ENCODE assay signal across 8 mouse cellular contexts in genomic region chr10:75764519-75765473, GRCm38 (mm10). TPM values are rescaled to one million over a fixed set of nuclear protein-coding genes. Genes with fewer than 3 reads are reported as not detected.
DNase-seq lines count a peak whose midpoint lies in the region; ATAC-seq and TF ChIP-seq lines count a peak whose summit lies in the region.

No protein-coding gene starts in this region.

- peak overlapping the region; percentile 3; the same call in 1 of the 2 replicates for H3K27ac ChIP-seq in embryonic facial prominence, embryonic 13.5 days
- H3K27ac ChIP-seq in heart, embryonic 11.5 days (ENCODE audit: low read depth, low read length), result peak overlapping the region; percentile 62; the same call in 1 of the 2 replicates
- no peak overlapping the region for H3K27ac ChIP-seq in kidney, embryonic 14.5 days (ENCODE audit: low read depth, low read length)
- H3K27ac ChIP-seq in lung, embryonic 14.5 days (ENCODE audit: low read depth), result peak overlapping the region; percentile 43; the same call in 1 of the 2 replicates
- peak overlapping the region; percentile 79 for H3K27ac ChIP-seq in neural tube, embryonic 15.5 days (replicated peaks)

- H3K4me3 ChIP-seq in G1E (ENCODE audit: low read depth, low read length), result peak overlapping the region; percentile 94
- H3K4me3 ChIP-seq in embryonic facial prominence, embryonic 13.5 days, result peak overlapping the region; percentile 90
- peak overlapping the region; percentile 86 for H3K4me3 ChIP-seq in heart, embryonic 11.5 days (ENCODE audit: low read depth, low read length)
- H3K4me3 ChIP-seq in kidney, embryonic 14.5 days (ENCODE audit: low read length), result peak overlapping the region; percentile 66
- peak overlapping the region; percentile 85 for H3K4me3 ChIP-seq in lung, embryonic 14.5 days (ENCODE audit: low read depth, low read length)
- H3K4me3 ChIP-seq in neural tube, embryonic 15.5 days (replicated peaks), result peak overlapping the region; percentile 66

- peak overlapping the region; percentile 87 for H3K9ac ChIP-seq in embryonic facial prominence, embryonic 13.5 days
- peak overlapping the region; percentile 90 for H3K9ac ChIP-seq in heart, embryonic 11.5 days (ENCODE audit: low read depth, low read length)
- peak overlapping the region; percentile 70 for H3K9ac ChIP-seq in kidney, embryonic 14.5 days (ENCODE audit: low read depth, low read length)
- H3K9ac ChIP-seq in lung, embryonic 14.5 days, result peak overlapping the region; percentile 82
- H3K9ac ChIP-seq in neural tube, embryonic 15.5 days (replicated peaks), result peak overlapping the region; percentile 53

- DNase-seq in G1E (ENCODE audit: low spot score), result peak; percentile 32
- DNase-seq in adrenal gland, postnatal 36 days, result peak; percentile 66 to 76
- peak; percentile 93 for DNase-seq in lung, embryonic 14.5 days
- DNase-seq in yolk sac, embryonic 10.5 days (ENCODE audit: low spot score), result peak; percentile 75

- H3K36me3 ChIP-seq in G1E (replicated peaks), result peaks cover 26% of the 10 kb centered on the region
- H3K36me3 ChIP-seq in embryonic facial prominence, embryonic 13.5 days, result peaks cover 11% of the 10 kb centered on the region; the same call in 1 of the 2 replicates
- H3K36me3 ChIP-seq in heart, embryonic 11.5 days (ENCODE audit: control insufficient read depth, insufficient read depth, low read length), result 0 out of 2 replicates have a peak, but pooled peaks cover 6% of the 10 kb centered on the region
- H3K36me3 ChIP-seq in kidney, embryonic 14.5 days (ENCODE audit: control insufficient read depth, insufficient read depth, low read length), result peaks cover 6% of the 10 kb centered on the region; the same call in 1 of the 2 replicates
- peaks cover 9% of the 10 kb centered on the region; the same call in 1 of the 2 replicates for H3K36me3 ChIP-seq in lung, embryonic 14.5 days (ENCODE audit: insufficient read depth)
- no peaks in the 10 kb centered on the region for H3K36me3 ChIP-seq in neural tube, embryonic 15.5 days

- H3K4me1 ChIP-seq in G1E (ENCODE audit: insufficient read depth, low read depth, low read length), result peaks cover 25% of the 10 kb centered on the region
- peaks cover 15% of the 10 kb centered on the region for H3K4me1 ChIP-seq in embryonic facial prominence, embryonic 13.5 days
- peaks cover 5% of the 10 kb centered on the region; the same call in 1 of the 2 replicates for H3K4me1 ChIP-seq in heart, embryonic 11.5 days (ENCODE audit: control insufficient read depth, insufficient read depth, low read length)
- 0 out of 2 replicates have a peak, but pooled peaks cover 8% of the 10 kb centered on the region for H3K4me1 ChIP-seq in kidney, embryonic 14.5 days (ENCODE audit: control insufficient read depth, insufficient read depth, low read length)
- H3K4me1 ChIP-seq in lung, embryonic 14.5 days (ENCODE audit: insufficient read depth), result 0 out of 2 replicates have a peak, but pooled peaks cover 5% of the 10 kb centered on the region
- H3K4me1 ChIP-seq in neural tube, embryonic 15.5 days, result peaks cover 18% of the 10 kb centered on the region

- WGBS in embryonic facial prominence, embryonic 13.5 days, result 1% methylated on average over 27 of the region's 27 CpGs
- WGBS in heart, embryonic 11.5 days (ENCODE audit: insufficient replicate concordance), result under 1% methylated on average over 27 of the region's 27 CpGs
- 2% methylated on average over 27 of the region's 27 CpGs for WGBS in kidney, embryonic 14.5 days
- WGBS in lung, embryonic 14.5 days, result 1% methylated on average over 27 of the region's 27 CpGs
- 1% methylated on average over 27 of the region's 27 CpGs for WGBS in neural tube, embryonic 15.5 days

- ATAC-seq in G1E (ENCODE audit: extremely low read depth, insufficient number of reproducible peaks, low FRiP score, poor library complexity, severe bottlenecking), result no peak
- no peak for ATAC-seq in embryonic facial prominence, embryonic 13.5 days (ENCODE audit: insufficient number of reproducible peaks, insufficient read depth, low FRiP score, low TSS enrichment, low read depth)
- peak; percentile 47; the same call in 1 of the 2 replicates for ATAC-seq in heart, embryonic 11.5 days (replicated peaks; ENCODE audit: insufficient number of reproducible peaks, low FRiP score, low TSS enrichment)
- ATAC-seq in kidney, embryonic 14.5 days (ENCODE audit: low FRiP score, low TSS enrichment), result peak; percentile 47
- ATAC-seq in lung, embryonic 14.5 days (ENCODE audit: insufficient read depth), result peak; percentile 45
- ATAC-seq in neural tube, embryonic 15.5 days (ENCODE audit: low FRiP score), result peak; percentile 42

- H3K27me3 ChIP-seq in G1E (ENCODE audit: insufficient read depth, low read length), result no peaks in the 10 kb centered on the region
- no peaks in the 10 kb centered on the region for H3K27me3 ChIP-seq in embryonic facial prominence, embryonic 13.5 days
- no peaks in the 10 kb centered on the region; the same call in 1 of the 2 replicates for H3K27me3 ChIP-seq in heart, embryonic 11.5 days (ENCODE audit: control insufficient read depth, insufficient read depth, low read length)
- no peaks in the 10 kb centered on the region for H3K27me3 ChIP-seq in kidney, embryonic 14.5 days (ENCODE audit: control insufficient read depth, insufficient read depth, low read length)
- H3K27me3 ChIP-seq in lung, embryonic 14.5 days (ENCODE audit: insufficient read depth, low read length), result no peaks in the 10 kb centered on the region
- no peaks in the 10 kb centered on the region for H3K27me3 ChIP-seq in neural tube, embryonic 15.5 days (replicated peaks)

- peak overlapping the region; percentile 82 for H3K4me2 ChIP-seq in embryonic facial prominence, embryonic 13.5 days
- H3K4me2 ChIP-seq in heart, embryonic 11.5 days, result peak overlapping the region; percentile 91
- peak overlapping the region; percentile 80 for H3K4me2 ChIP-seq in kidney, embryonic 14.5 days (replicated peaks; ENCODE audit: low read depth, low read length)
- H3K4me2 ChIP-seq in lung, embryonic 14.5 days, result peak overlapping the region; percentile 89
- H3K4me2 ChIP-seq in neural tube, embryonic 15.5 days, result peak overlapping the region; percentile 81

- peaks cover 6% of the 10 kb centered on the region for H3K9me3 ChIP-seq in G1E (replicated peaks)
- H3K9me3 ChIP-seq in embryonic facial prominence, embryonic 13.5 days, result no peaks in the 10 kb centered on the region
- H3K9me3 ChIP-seq in heart, embryonic 11.5 days (replicated peaks; ENCODE audit: control insufficient read depth, low read length), result no peaks in the 10 kb centered on the region
- H3K9me3 ChIP-seq in kidney, embryonic 14.5 days (ENCODE audit: control insufficient read depth, low read length), result no peaks in the 10 kb centered on the region
- no peaks in the 10 kb centered on the region for H3K9me3 ChIP-seq in lung, embryonic 14.5 days (ENCODE audit: low read depth, low read length)
- H3K9me3 ChIP-seq in neural tube, embryonic 15.5 days (replicated peaks), result no peaks in the 10 kb centered on the region

- TF ChIP-seq CTCF in G1E (IDR thresholded peaks at IDR 0.05; ENCODE audit: low read depth, low read length), result peak; percentile 72
- TF ChIP-seq CTCF in lung, embryonic 14.5 days (IDR thresholded peaks at IDR 0.05; ENCODE audit: low read depth), result peak; percentile 81

RNA-seq across cellular contexts. Expression of gene Cabin1, which starts 0.7 kb away (rescaled TPM):
- 96.5 and 108 TPM in 2 replicates for total RNA-seq in G1E (2014; fragmentation: Nextera tagmentation)
- 28.9 and 30.5 TPM in 2 replicates for total RNA-seq in G1E (2017)
- polyA plus RNA-seq in G1E (2012), result 74.0 and 78.7 TPM in 2 replicates
- 10 to 100 TPM; 32.9 to 35.1 TPM for total RNA-seq in adrenal gland, postnatal 36 days (2021)
- polyA plus RNA-seq in embryonic facial prominence, embryonic 13.5 days (2015; fragmentation: Nextera tagmentation; extraction: Ambion mirVana), result 30.0 and 33.9 TPM in 2 replicates
- polyA plus RNA-seq in heart, embryonic 11.5 days (2014; fragmentation: Nextera tagmentation; extraction: Ambion mirVana), result 18.5 and 28.6 TPM in 2 replicates
- 32.3 and 37.7 TPM in 2 replicates for polyA plus RNA-seq in kidney, embryonic 14.5 days (2014; fragmentation: Nextera tagmentation; extraction: Ambion mirVana)
- polyA plus RNA-seq in lung, embryonic 14.5 days (2014; fragmentation: Nextera tagmentation; extraction: Ambion mirVana), result 41.1 and 50.0 TPM in 2 replicates
- 32.9 and 35.8 TPM in 2 replicates for polyA plus RNA-seq in neural tube, embryonic 15.5 days (2015; fragmentation: Nextera tagmentation; extraction: Ambion mirVana)

RNA-seq across cellular contexts. Expression of gene Ddt, which starts 8.4 kb away (rescaled TPM):
- total RNA-seq in G1E (2014; fragmentation: Nextera tagmentation) (10.8 and 11.9 TPM in 2 replicates), G1E (2017) (73.2 and 74.6 TPM in 2 replicates)
- polyA plus RNA-seq in G1E (2012), result 74.6 and 108 TPM in 2 replicates
- 100 to 1,000 TPM; 107 to 161 TPM for total RNA-seq in adrenal gland, postnatal 36 days (2021)
- 77.3 and 79.2 TPM in 2 replicates for polyA plus RNA-seq in embryonic facial prominence, embryonic 13.5 days (2015; fragmentation: Nextera tagmentation; extraction: Ambion mirVana)
- polyA plus RNA-seq in heart, embryonic 11.5 days (2014; fragmentation: Nextera tagmentation; extraction: Ambion mirVana), result 41.1 and 44.4 TPM in 2 replicates
- 75.7 and 90.4 TPM in 2 replicates for polyA plus RNA-seq in kidney, embryonic 14.5 days (2014; fragmentation: Nextera tagmentation; extraction: Ambion mirVana)
- polyA plus RNA-seq in lung, embryonic 14.5 days (2014; fragmentation: Nextera tagmentation; extraction: Ambion mirVana), result 61.6 and 71.6 TPM in 2 replicates
- 91.4 and 101 TPM in 2 replicates for polyA plus RNA-seq in neural tube, embryonic 15.5 days (2015; fragmentation: Nextera tagmentation; extraction: Ambion mirVana)

RNA-seq across cellular contexts. Expression of gene Gm20441, which starts 16.0 kb away (rescaled TPM):
- total RNA-seq in G1E (2014; fragmentation: Nextera tagmentation), result not detected in 2 replicates
- total RNA-seq in G1E (2017), result not detected in 2 replicates
- not detected in 2 replicates for polyA plus RNA-seq in G1E (2012)
- total RNA-seq in adrenal gland, postnatal 36 days (2021), result under 1 TPM in 1 of 2 experiments, not detected in 1; 0.53 TPM
- not detected in 2 replicates for polyA plus RNA-seq in embryonic facial prominence, embryonic 13.5 days (2015; fragmentation: Nextera tagmentation; extraction: Ambion mirVana)
- not detected in 2 replicates for polyA plus RNA-seq in heart, embryonic 11.5 days (2014; fragmentation: Nextera tagmentation; extraction: Ambion mirVana)
- polyA plus RNA-seq in kidney, embryonic 14.5 days (2014; fragmentation: Nextera tagmentation; extraction: Ambion mirVana), result not detected in 2 replicates
- polyA plus RNA-seq in lung, embryonic 14.5 days (2014; fragmentation: Nextera tagmentation; extraction: Ambion mirVana), result not detected in 2 replicates
- polyA plus RNA-seq in neural tube, embryonic 15.5 days (2015; fragmentation: Nextera tagmentation; extraction: Ambion mirVana), result 0.29 TPM in 1 of 2 replicates, not detected in the other

RNA-seq across cellular contexts. Expression of gene Gstt3, which starts 16.4 kb away (rescaled TPM):
- total RNA-seq in G1E (2014; fragmentation: Nextera tagmentation), result 0.39 TPM in 1 of 2 replicates, not detected in the other
- 0.49 and 1.1 TPM in 2 replicates for total RNA-seq in G1E (2017)
- 0.18 and 0.24 TPM in 2 replicates for polyA plus RNA-seq in G1E (2012)
- total RNA-seq in adrenal gland, postnatal 36 days (2021), result 10 to 100 TPM; 14.9 to 28.7 TPM
- polyA plus RNA-seq in embryonic facial prominence, embryonic 13.5 days (2015; fragmentation: Nextera tagmentation; extraction: Ambion mirVana), result 11.8 and 16.7 TPM in 2 replicates
- 3.0 and 3.4 TPM in 2 replicates for polyA plus RNA-seq in heart, embryonic 11.5 days (2014; fragmentation: Nextera tagmentation; extraction: Ambion mirVana)
- polyA plus RNA-seq in kidney, embryonic 14.5 days (2014; fragmentation: Nextera tagmentation; extraction: Ambion mirVana), result 29.7 and 43.4 TPM in 2 replicates
- polyA plus RNA-seq in lung, embryonic 14.5 days (2014; fragmentation: Nextera tagmentation; extraction: Ambion mirVana), result 18.9 and 19.8 TPM in 2 replicates
- polyA plus RNA-seq in neural tube, embryonic 15.5 days (2015; fragmentation: Nextera tagmentation; extraction: Ambion mirVana), result 1.3 and 5.3 TPM in 2 replicates

RNA-seq across cellular contexts. Expression of gene Gstt1, which starts 33.6 kb away (rescaled TPM):
- total RNA-seq in G1E (2014; fragmentation: Nextera tagmentation), result not detected in 2 replicates
- 0.22 and 1.9 TPM in 2 replicates for total RNA-seq in G1E (2017)
- 0.07 TPM in 1 of 2 replicates, not detected in the other for polyA plus RNA-seq in G1E (2012)
- 10 to 100 TPM; 37.6 to 47.8 TPM for total RNA-seq in adrenal gland, postnatal 36 days (2021)
- polyA plus RNA-seq in embryonic facial prominence, embryonic 13.5 days (2015; fragmentation: Nextera tagmentation; extraction: Ambion mirVana), result 9.9 and 17.6 TPM in 2 replicates
- polyA plus RNA-seq in heart, embryonic 11.5 days (2014; fragmentation: Nextera tagmentation; extraction: Ambion mirVana), result 4.3 and 5.1 TPM in 2 replicates
- polyA plus RNA-seq in kidney, embryonic 14.5 days (2014; fragmentation: Nextera tagmentation; extraction: Ambion mirVana), result 10.6 and 12.1 TPM in 2 replicates
- 23.5 and 24.8 TPM in 2 replicates for polyA plus RNA-seq in lung, embryonic 14.5 days (2014; fragmentation: Nextera tagmentation; extraction: Ambion mirVana)
- polyA plus RNA-seq in neural tube, embryonic 15.5 days (2015; fragmentation: Nextera tagmentation; extraction: Ambion mirVana), result 9.6 and 13.8 TPM in 2 replicates

Comparison
In these comparisons a context has a peak if more than half of its experiments do, and no peak if none do; other contexts are left out.
1. ATAC-seq: peak in heart, embryonic 11.5 days (single experiment), kidney, embryonic 14.5 days (single experiment), lung, embryonic 14.5 days (single experiment) and neural tube, embryonic 15.5 days (single experiment); none in G1E (single experiment) and embryonic facial prominence, embryonic 13.5 days (single experiment).
2. DNase-seq: peak in every context shown above with its lines; median percentile 93 in lung, embryonic 14.5 days; 75 in yolk sac, embryonic 10.5 days; 71 in adrenal gland, postnatal 36 days; 32 in G1E.
3. Peak in every context shown above with its lines, with median percentiles within 50 percentile points of each other: H3K4me3 ChIP-seq, H3K4me2 ChIP-seq and H3K9ac ChIP-seq.